Mouse (Mus musculus): Measurements from ENCODE around the gene Bcl7b. TPM values are rescaled to one million over a fixed set of nuclear protein-coding genes. Genes with fewer than 3 reads are reported as not detected.
A peak's percentile ranks its signal among the peaks of the same experiment; 100 is the strongest.

The Bcl7b gene
- polyA plus RNA-seq, 1 experiment from 2014 or later = 43.8 TPM

GRCm38 (mm10) chr5:135186621-135187348, 18.7 kb downstream of the Bcl7b start, which contains the start of gene Baz1b:
TSS of gene Baz1b (plus strand) at chr5:135187264.
- ATAC-seq (replicated peaks; ENCODE audit: low FRiP score) (peak; percentile 95), DNase-seq (ENCODE audit: low spot score) (peak; percentile 99)
- Histone ChIP-seq H3K9ac (ENCODE audit: low read length) (peak within 1 kb of the TSS; percentile 100), H3K9me3 (ENCODE audit: control insufficient read depth, low read length) (no peaks in the 10 kb centered on the region), H3K27me3 (ENCODE audit: control insufficient read depth, insufficient read depth, low read length) (no peaks in the 10 kb centered on the region), H3K27ac (ENCODE audit: low read depth, low read length) (peak within 1 kb of the TSS; percentile 97), H3K4me1 (replicated peaks; ENCODE audit: control insufficient read depth, insufficient read depth, low read length) (peaks cover 7% of the 10 kb centered on the region), H3K36me3 (ENCODE audit: control insufficient read depth, insufficient read depth, low read length) (no peaks in the 10 kb centered on the region), H3K4me2 (ENCODE audit: low read depth, low read length, severe bottlenecking) (peak within 1 kb of the TSS; percentile 70), H3K4me3 (ENCODE audit: low read depth, low read length) (peak within 1 kb of the TSS; percentile 99)
- under 1% methylated on average over 57 of the region's 57 CpGs for WGBS

GRCm38 (mm10) chr5:135187349-135188213, 19.5 kb downstream of the Bcl7b start:
- H3K9me3 ChIP-seq (ENCODE audit: control insufficient read depth, low read length) = no peaks in the 10 kb centered on the region
- peak; percentile 64 for ATAC-seq (replicated peaks; ENCODE audit: low FRiP score)
- peak overlapping the region; percentile 100 for H3K9ac ChIP-seq (ENCODE audit: low read length)
- DNase-seq (ENCODE audit: low spot score) = no peak
- H3K36me3 ChIP-seq (ENCODE audit: control insufficient read depth, insufficient read depth, low read length) = no peaks in the 10 kb centered on the region
- peak overlapping the region; percentile 97 for H3K27ac ChIP-seq (ENCODE audit: low read depth, low read length)
- peaks cover 7% of the 10 kb centered on the region for H3K4me1 ChIP-seq (replicated peaks; ENCODE audit: control insufficient read depth, insufficient read depth, low read length)
- under 1% methylated on average over 100 of the region's 102 CpGs for WGBS
- H3K4me3 ChIP-seq (ENCODE audit: low read depth, low read length) = peak overlapping the region; percentile 99
- H3K27me3 ChIP-seq (ENCODE audit: control insufficient read depth, insufficient read depth, low read length) = no peaks in the 10 kb centered on the region
- peak overlapping the region; percentile 70 for H3K4me2 ChIP-seq (ENCODE audit: low read depth, low read length, severe bottlenecking)

DNA sequence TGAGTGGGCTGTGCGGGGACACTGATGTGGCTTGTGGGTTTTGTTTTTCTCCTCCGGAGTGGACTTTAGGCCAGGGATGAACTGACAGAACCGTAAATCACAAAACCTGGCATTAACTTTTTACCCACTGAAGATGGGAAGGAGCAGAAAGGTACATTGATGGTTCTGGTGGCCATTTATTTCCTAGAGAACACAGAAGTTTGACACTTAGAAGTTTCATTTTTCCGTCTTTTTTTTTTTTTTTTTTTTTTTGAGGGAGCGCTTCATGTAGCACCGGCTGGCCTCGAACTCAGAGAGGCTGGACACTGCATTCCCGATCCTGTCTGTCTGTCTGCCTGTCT, 20.1 kb downstream of the Bcl7b start:
- DNase-seq (ENCODE audit: low spot score) (no peak), ATAC-seq (replicated peaks; ENCODE audit: low FRiP score) (no peak)
- H3K27me3 ChIP-seq (ENCODE audit: control insufficient read depth, insufficient read depth, low read length) = no peaks in the 10 kb centered on the region
- peak overlapping the region; percentile 100 for H3K9ac ChIP-seq (ENCODE audit: low read length)
- H3K36me3 ChIP-seq (ENCODE audit: control insufficient read depth, insufficient read depth, low read length) = no peaks in the 10 kb centered on the region
- H3K4me1 ChIP-seq (replicated peaks; ENCODE audit: control insufficient read depth, insufficient read depth, low read length) = peaks cover 7% of the 10 kb centered on the region
- H3K9me3 ChIP-seq (ENCODE audit: control insufficient read depth, low read length) = no peaks in the 10 kb centered on the region
- H3K4me2 ChIP-seq (ENCODE audit: low read depth, low read length, severe bottlenecking) = peak overlapping the region; percentile 70
- WGBS = 3% methylated on average over 8 of the region's 8 CpGs
- H3K4me3 ChIP-seq (ENCODE audit: low read depth, low read length) = peak overlapping the region; percentile 99
- H3K27ac ChIP-seq (ENCODE audit: low read depth, low read length) = peak overlapping the region; percentile 97

GRCm38 (mm10) chr5:135189281-135190022, 21.4 kb downstream of the Bcl7b start:
- H3K36me3 ChIP-seq (ENCODE audit: control insufficient read depth, insufficient read depth, low read length) = no peaks in the 10 kb centered on the region
- H3K27me3 ChIP-seq (ENCODE audit: control insufficient read depth, insufficient read depth, low read length) = no peaks in the 10 kb centered on the region
- peak overlapping the region; percentile 99 for H3K4me3 ChIP-seq (ENCODE audit: low read depth, low read length)
- DNase-seq (ENCODE audit: low spot score) (no peak), ATAC-seq (replicated peaks; ENCODE audit: low FRiP score) (no peak)
- 85% methylated on average over 2 of the region's 2 CpGs for WGBS
- H3K4me1 ChIP-seq (replicated peaks; ENCODE audit: control insufficient read depth, insufficient read depth, low read length) = peaks cover 7% of the 10 kb centered on the region
- no peak overlapping the region for H3K27ac ChIP-seq (ENCODE audit: low read depth, low read length)
- peak overlapping the region; percentile 70 for H3K4me2 ChIP-seq (ENCODE audit: low read depth, low read length, severe bottlenecking)
- peak overlapping the region; percentile 100 for H3K9ac ChIP-seq (ENCODE audit: low read length)
- H3K9me3 ChIP-seq (ENCODE audit: control insufficient read depth, low read length) = no peaks in the 10 kb centered on the region

DNA sequence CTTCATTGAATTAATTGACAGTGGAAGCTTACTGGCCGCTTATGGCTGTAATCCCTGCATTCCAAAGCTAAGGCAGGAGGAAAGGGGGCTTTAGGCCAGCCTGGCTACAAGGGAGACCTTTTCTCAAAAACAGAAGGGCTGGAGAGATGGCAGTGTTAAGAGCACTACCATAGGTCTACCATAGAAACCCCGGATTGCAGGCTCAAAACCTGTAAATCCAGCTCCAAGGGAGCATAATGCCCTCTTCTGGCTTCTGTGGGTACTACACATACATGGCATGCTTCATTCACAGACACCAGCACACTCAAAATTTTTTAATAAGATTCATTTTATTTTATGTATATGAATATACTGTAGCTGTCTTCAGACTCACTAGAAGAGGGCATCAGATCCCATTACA, 23.5 kb downstream of the Bcl7b start:
- H3K9ac ChIP-seq (ENCODE audit: low read length) = no peak overlapping the region
- WGBS = 36% methylated on average over 2 of the region's 2 CpGs
- ATAC-seq (replicated peaks; ENCODE audit: low FRiP score) (no peak), DNase-seq (ENCODE audit: low spot score) (peak; percentile 70)
- H3K27me3 ChIP-seq (ENCODE audit: control insufficient read depth, insufficient read depth, low read length) = no peaks in the 10 kb centered on the region
- H3K4me3 ChIP-seq (ENCODE audit: low read depth, low read length) = no peak overlapping the region
- H3K27ac ChIP-seq (ENCODE audit: low read depth, low read length) = no peak overlapping the region
- H3K36me3 ChIP-seq (ENCODE audit: control insufficient read depth, insufficient read depth, low read length) = no peaks in the 10 kb centered on the region; the same call in 1 of the 2 replicates
- H3K4me1 ChIP-seq (replicated peaks; ENCODE audit: control insufficient read depth, insufficient read depth, low read length) = peaks cover 7% of the 10 kb centered on the region
- no peak overlapping the region for H3K4me2 ChIP-seq (ENCODE audit: low read depth, low read length, severe bottlenecking)
- no peaks in the 10 kb centered on the region for H3K9me3 ChIP-seq (ENCODE audit: control insufficient read depth, low read length)

DNA sequence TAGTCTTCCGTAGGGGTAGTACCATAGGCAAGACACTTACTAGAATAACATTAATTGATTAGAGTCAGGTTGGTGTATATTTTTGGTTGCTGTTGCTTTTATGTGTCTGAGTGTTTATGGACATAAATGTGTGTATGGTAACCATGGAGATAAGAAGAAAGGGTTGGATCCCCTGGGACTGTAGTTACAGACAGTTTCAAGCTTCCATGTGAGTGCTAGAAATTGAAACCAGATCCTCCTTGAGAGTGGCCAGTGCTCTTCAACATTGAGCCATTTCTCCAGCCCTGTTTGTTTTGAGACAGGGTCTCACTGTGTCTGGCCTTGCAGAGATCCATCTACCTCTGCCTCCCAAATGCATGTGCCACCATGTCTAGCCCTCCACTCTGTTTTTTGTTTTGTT, 24.3 kb downstream of the Bcl7b start:
- Histone ChIP-seq H3K27ac (ENCODE audit: low read depth, low read length) (no peak overlapping the region), H3K9ac (ENCODE audit: low read length) (no peak overlapping the region), H3K4me3 (ENCODE audit: low read depth, low read length) (no peak overlapping the region), H3K36me3 (ENCODE audit: control insufficient read depth, insufficient read depth, low read length) (no peaks in the 10 kb centered on the region; the same call in 1 of the 2 replicates), H3K4me2 (ENCODE audit: low read depth, low read length, severe bottlenecking) (no peak overlapping the region), H3K4me1 (replicated peaks; ENCODE audit: control insufficient read depth, insufficient read depth, low read length) (peaks cover 7% of the 10 kb centered on the region), H3K27me3 (ENCODE audit: control insufficient read depth, insufficient read depth, low read length) (no peaks in the 10 kb centered on the region), H3K9me3 (ENCODE audit: control insufficient read depth, low read length) (no peaks in the 10 kb centered on the region)
- WGBS = 92% methylated on average over 1 of the region's 1 CpGs
- DNase-seq (ENCODE audit: low spot score) (no peak), ATAC-seq (replicated peaks; ENCODE audit: low FRiP score) (no peak)

DNA sequence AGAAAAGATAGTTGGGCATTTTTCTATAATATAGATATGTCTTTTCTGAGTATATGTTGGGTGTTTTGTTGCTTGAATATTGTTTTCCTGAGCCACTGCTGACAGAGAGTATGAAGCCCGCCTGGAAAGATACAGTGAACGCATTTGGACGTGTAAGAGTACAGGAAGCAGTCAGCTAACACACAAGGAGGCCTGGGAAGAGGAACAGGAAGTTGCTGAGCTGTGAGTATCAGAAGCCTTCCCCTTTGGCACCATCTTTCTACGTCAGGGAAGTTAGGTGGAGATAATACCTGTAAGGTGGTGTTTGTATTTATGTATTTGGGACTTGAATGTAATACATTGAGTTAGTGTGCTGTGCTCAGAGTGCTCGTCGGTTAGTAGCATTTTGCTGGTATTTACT, 28.3 kb downstream of the Bcl7b start:
- Histone ChIP-seq H3K4me3 (ENCODE audit: low read depth, low read length) (no peak overlapping the region), H3K36me3 (ENCODE audit: control insufficient read depth, insufficient read depth, low read length) (no peaks in the 10 kb centered on the region; the same call in 1 of the 2 replicates), H3K4me1 (replicated peaks; ENCODE audit: control insufficient read depth, insufficient read depth, low read length) (no peaks in the 10 kb centered on the region), H3K27me3 (ENCODE audit: control insufficient read depth, insufficient read depth, low read length) (no peaks in the 10 kb centered on the region), H3K9me3 (ENCODE audit: control insufficient read depth, low read length) (no peaks in the 10 kb centered on the region), H3K4me2 (ENCODE audit: low read depth, low read length, severe bottlenecking) (no peak overlapping the region), H3K27ac (ENCODE audit: low read depth, low read length) (no peak overlapping the region), H3K9ac (ENCODE audit: low read length) (no peak overlapping the region)
- 88% methylated on average over 6 of the region's 6 CpGs for WGBS
- DNase-seq (ENCODE audit: low spot score) (no peak), ATAC-seq (replicated peaks; ENCODE audit: low FRiP score) (no peak)

DNA sequence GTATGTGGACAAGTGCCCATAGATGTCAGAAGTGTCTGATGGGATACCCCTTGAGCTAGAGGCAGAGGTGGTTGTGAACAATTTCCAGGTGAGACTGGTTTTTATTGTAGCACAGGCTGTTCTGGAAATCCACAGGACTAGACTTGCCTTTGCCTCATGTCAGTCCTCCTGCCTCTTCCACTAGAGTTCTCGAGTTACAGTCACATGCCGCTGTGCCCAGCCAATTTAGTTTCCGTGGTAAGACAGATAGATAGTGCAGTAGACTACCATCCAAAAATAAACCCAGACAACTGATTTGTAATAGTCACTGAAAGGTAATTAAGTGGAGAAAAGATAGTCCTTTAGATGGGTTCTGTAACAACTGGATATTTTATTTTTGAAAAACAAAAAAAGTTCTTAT, 34.7 kb downstream of the Bcl7b start:
- no peak overlapping the region for H3K27ac ChIP-seq (ENCODE audit: low read depth, low read length)
- no peaks in the 10 kb centered on the region for H3K4me1 ChIP-seq (replicated peaks; ENCODE audit: control insufficient read depth, insufficient read depth, low read length)
- no peak overlapping the region for H3K4me3 ChIP-seq (ENCODE audit: low read depth, low read length)
- H3K9ac ChIP-seq (ENCODE audit: low read length) = no peak overlapping the region
- 85% methylated on average over 3 of the region's 3 CpGs for WGBS
- no peak for DNase-seq (ENCODE audit: low spot score)
- H3K9me3 ChIP-seq (ENCODE audit: control insufficient read depth, low read length) = no peaks in the 10 kb centered on the region
- H3K36me3 ChIP-seq (ENCODE audit: control insufficient read depth, insufficient read depth, low read length) = peaks cover 13% of the 10 kb centered on the region
- H3K27me3 ChIP-seq (ENCODE audit: control insufficient read depth, insufficient read depth, low read length) = no peaks in the 10 kb centered on the region
- no peak for ATAC-seq (replicated peaks; ENCODE audit: low FRiP score)
- no peak overlapping the region for H3K4me2 ChIP-seq (ENCODE audit: low read depth, low read length, severe bottlenecking)

Data from forebrain, embryonic 11.5 days (tissue).